Mouse (Mus musculus): ENCODE measurements around the gene Washc1. TPM values are rescaled to one million over a fixed set of nuclear protein-coding genes. Genes with fewer than 3 reads are reported as not detected.

Washc1 gene
- total RNA-seq, 2 experiments from 2014 or later = 22.4 to 22.5 TPM

Other genes starting within 250 kb of the Washc1 start
- 10 to 100 TPM; 38.1 to 38.9 TPM for gene Ralbp1, start 225.7 kb upstream of the Washc1 start, total RNA-seq (2021)
- 10 to 100 TPM; 68.2 to 69.8 TPM for gene Twsg1, start 160.3 kb upstream of the Washc1 start, total RNA-seq (2021)
- 10 to 100 TPM; 15.2 to 15.7 TPM for gene Ankrd12, start 34.5 kb upstream of the Washc1 start, total RNA-seq (2021)
- 1,000 to 10,000 TPM; 1,081 to 1,118 TPM for gene Ndufv2, start 10.0 kb upstream of the Washc1 start, total RNA-seq (2021)
- 1 to 10 TPM; 1.2 to 2.0 TPM for gene Ddx11, start 12.0 kb downstream of the Washc1 start, total RNA-seq (2021)